Mouse (Mus musculus) MEL (cell line): ENCODE measurements around the gene Ss18l2.

Experiments used
- CHD2 ChIP-seq: IDR thresholded peaks from 2 replicates; pipeline ENCODE4 v1.6.1; 2011; ENCODE audit warnings: low read length, improper control_type of control experiment
- CTCF ChIP-seq, 3 experiments: IDR thresholded peaks in 2 of 3; conservative IDR thresholded peaks in 1 of 3; 2 replicates each; pipeline ENCODE4 v1.5.1; 2011 to 2012; ENCODE audit warnings: low read length in 3 of 3, low read depth in 2 of 3, mild to moderate bottlenecking in 2 of 3, improper control_type of control experiment in 1 of 3, inconsistent platforms in 1 of 3, mixed read lengths in 1 of 3, moderate library complexity in 1 of 3; ENCODE audit not compliant: control insufficient read depth in 1 of 3, insufficient read depth in 1 of 3, poor library complexity in 1 of 3, severe bottlenecking in 1 of 3
- EP300 ChIP-seq, 2 experiments: IDR thresholded peaks; 2 replicates each; pipeline ENCODE4 v1.6.1; 2011; ENCODE audit warnings: improper control_type of control experiment in 2 of 2, low read length in 2 of 2, low read depth in 1 of 2, mild to moderate bottlenecking in 1 of 2
- GATA1 ChIP-seq: IDR thresholded peaks from 2 replicates; pipeline ENCODE4 v1.6.1; 2011; ENCODE audit warnings: low read depth, low read length, improper control_type of control experiment
- MXI1 ChIP-seq: IDR thresholded peaks from 2 replicates; pipeline ENCODE4 v1.6.1; 2011; ENCODE audit warnings: mild to moderate bottlenecking, low read depth, low read length, improper control_type of control experiment
- POLR2A ChIP-seq, 2 experiments: IDR thresholded peaks; 2 replicates each; pipeline ENCODE4 v1.6.1; 2011 to 2012; ENCODE audit warnings: low read length in 2 of 2, mild to moderate bottlenecking in 2 of 2, control low read depth in 1 of 2, improper control_type of control experiment in 1 of 2, low read depth in 1 of 2, moderate library complexity in 1 of 2; ENCODE audit not compliant: control insufficient read depth in 1 of 2, insufficient read depth in 1 of 2, poor library complexity in 1 of 2
- TCF12 ChIP-seq: IDR thresholded peaks from 2 replicates; pipeline ENCODE4 v1.6.1; 2014; ENCODE audit warnings: low read depth, mild to moderate bottlenecking, inconsistent platforms, low read length, improper control_type of control experiment, moderate library complexity
- ZKSCAN1 ChIP-seq: IDR thresholded peaks from 2 replicates; pipeline ENCODE4 v1.6.1; 2012; ENCODE audit warnings: low read depth, mild to moderate bottlenecking, inconsistent platforms, low read length, improper control_type of control experiment, moderate library complexity

GRCm38 (mm10) chr9:121666957-121667630, 43.0 kb upstream of the Ss18l2 start:
- TF ChIP-seq GATA1 (no peak), CHD2 (no peak), CTCF (IDR thresholded peaks at IDR 0.05 in 2 of 3, conservative IDR thresholded peaks at IDR 0.05 in 1 of 3; ENCODE audit: control insufficient read depth in 1 of 3, insufficient read depth in 1 of 3, low read depth in 2 of 3, low read length in 3 of 3, poor library complexity in 1 of 3, severe bottlenecking in 1 of 3) (no peak), TCF12 (no peak), POLR2A (IDR thresholded peaks at IDR 0.05; ENCODE audit: control insufficient read depth in 1 of 2, insufficient read depth in 1 of 2, low read depth in 1 of 2, low read length in 2 of 2, poor library complexity in 1 of 2) (no peak), MXI1 (no peak), EP300 (IDR thresholded peaks at IDR 0.05; ENCODE audit: low read depth in 1 of 2, low read length in 2 of 2) (no peak), ZKSCAN1 (no peak)
